Mouse (Mus musculus) forebrain, embryonic 14.5 days (tissue): Measurements from ENCODE around the gene Slc25a27. TPM values are rescaled to one million over a fixed set of nuclear protein-coding genes. Genes with fewer than 3 reads are reported as not detected.

Source experiments
- ATAC-seq: fragments of 200-750 bp; cut with Nextera tagmentation; 2 replicates; pipeline ENCODE4 v1.8.0; 2017; ENCODE audit warnings: mild to moderate bottlenecking, moderate library complexity
- DNase-seq: peaks from one replicate; pipeline ENCODE4 v3.0.0-alpha.2; 2015; ENCODE audit warnings: low spot score
- H3K27ac ChIP-seq: fragments of 300-500 bp; sonication (generic); 2 replicates; pipeline ENCODE4 v1.5.1; 2014; ENCODE audit warnings: low read depth, mild to moderate bottlenecking, control low read depth, low read length, moderate library complexity
- H3K27me3 ChIP-seq: fragments of 300-500 bp; sonication (generic); replicated peaks from 2 replicates; pipeline ENCODE4 v1.6.1; 2014; ENCODE audit warnings: low read length, control low read depth, mixed read lengths; ENCODE audit not compliant: control insufficient read depth, insufficient read depth
- H3K36me3 ChIP-seq: fragments of 300-500 bp; sonication (generic); 2 replicates; pipeline ENCODE4 v1.6.1; 2014; ENCODE audit warnings: low read length, control low read depth; ENCODE audit not compliant: control insufficient read depth, insufficient read depth
- H3K4me1 ChIP-seq: fragments of 300-500 bp; sonication (generic); 2 replicates; pipeline ENCODE4 v1.6.1; 2014; ENCODE audit warnings: antibody characterized with exemption, low read length, control low read depth; ENCODE audit not compliant: control insufficient read depth, insufficient read depth
- H3K4me2 ChIP-seq: fragments of 300-500 bp; sonication (generic); 2 replicates; pipeline ENCODE4 v1.6.1; 2014; ENCODE audit warnings: mild to moderate bottlenecking, control low read depth, low read length
- H3K4me3 ChIP-seq: fragments of 300-500 bp; sonication (generic); 2 replicates; pipeline ENCODE4 v1.5.1; 2014; ENCODE audit warnings: low read depth, low read length, control low read depth
- H3K9ac ChIP-seq: fragments of 300-500 bp; sonication (generic); 2 replicates; pipeline ENCODE4 v1.6.1; 2014; ENCODE audit warnings: mild to moderate bottlenecking, low read length, control low read depth, moderate library complexity
- H3K9me3 ChIP-seq: fragments of 300-500 bp; sonication (generic); replicated peaks from 2 replicates; pipeline ENCODE4 v1.6.1; 2016; ENCODE audit warnings: low read length, control low read depth, mixed read lengths; ENCODE audit not compliant: control insufficient read depth
- WGBS: fragments of 180-500 bp; shearing (Covaris S2); extraction: QIAGEN DNeasy Blood & Tissue Kit; methylation state at CpG from one replicate; pipeline ENCODE4 v1.1.7; 2014; 5-methylcytosine and 5-hydroxymethylcytosine counted together
- polyA plus RNA-seq: library from polyadenylated mRNA; unstranded; fragments of >200 nt; fragmentation: Nextera tagmentation; extraction: Ambion mirVana; gene quantifications from 2 replicates; pipeline ENCODE4 v1.2.1, GENCODE M21; 2014

Gene Slc25a27
- polyA plus RNA-seq, 1 experiment from 2014 or later = 31.6 TPM

DNA sequence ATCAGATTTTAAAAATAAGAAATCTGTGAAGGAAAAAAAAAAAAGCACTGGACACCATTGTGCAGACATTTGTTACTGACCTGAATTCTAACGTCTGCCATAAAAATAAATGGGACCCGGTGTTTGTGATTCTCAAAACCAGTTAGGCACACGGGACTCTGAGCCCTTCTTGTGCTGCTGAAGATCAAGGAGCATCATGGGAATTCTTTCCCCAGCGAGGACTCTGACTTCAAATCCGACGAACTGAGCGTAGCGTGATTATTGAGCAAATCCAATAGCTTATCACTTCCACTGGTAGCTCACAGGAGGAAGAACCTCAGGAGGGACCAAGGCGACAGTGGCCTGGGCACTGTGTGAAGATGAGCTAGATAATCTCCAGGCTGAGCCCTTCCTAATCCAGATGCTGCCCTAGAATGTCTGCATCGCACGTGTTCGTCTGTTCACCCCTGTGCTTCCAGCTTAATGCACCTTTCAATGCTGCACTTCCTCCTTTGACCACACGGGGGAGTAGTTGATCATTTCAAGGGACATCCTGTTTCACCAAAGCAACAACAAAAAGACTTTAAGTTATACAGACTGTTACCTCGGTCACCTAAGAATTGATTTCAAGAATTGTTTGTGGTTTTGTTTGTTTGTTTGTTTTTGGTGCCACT lies 32.1 kb upstream of the Slc25a27 start:
- WGBS = 43% methylated on average over 14 of the region's 14 CpGs
- peak; percentile 66 for ATAC-seq

DNA sequence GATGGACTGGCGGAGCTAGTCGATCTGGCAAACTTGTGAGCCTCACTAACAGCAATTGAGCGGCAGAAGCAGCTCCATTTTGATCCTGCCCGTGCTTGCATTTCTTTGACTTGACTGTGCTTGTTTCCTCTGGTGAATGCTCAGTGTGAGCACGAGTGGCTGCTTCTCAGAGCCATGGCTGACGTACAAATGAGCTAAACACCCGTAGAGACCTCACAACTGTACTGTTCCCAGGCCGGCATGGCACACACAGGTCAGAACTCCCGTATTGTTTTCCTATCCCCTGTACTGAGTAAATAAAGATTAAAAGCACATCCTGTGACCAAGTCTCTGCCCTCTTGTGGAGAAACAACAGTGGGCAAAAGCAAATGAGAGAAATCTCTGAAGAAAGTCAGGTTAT lies 22.6 kb upstream of the Slc25a27 start:
- no peaks in the 10 kb centered on the region for H3K4me1 ChIP-seq
- DNase-seq (no peak), ATAC-seq (no peak)
- H3K4me2 ChIP-seq = no peak overlapping the region
- no peaks in the 10 kb centered on the region for H3K9me3 ChIP-seq
- H3K36me3 ChIP-seq = peaks cover 24% of the 10 kb centered on the region; the same call in 1 of the 2 replicates
- no peak overlapping the region for H3K9ac ChIP-seq
- no peak overlapping the region for H3K4me3 ChIP-seq
- no peaks in the 10 kb centered on the region for H3K27me3 ChIP-seq
- 87% methylated on average over 9 of the region's 9 CpGs for WGBS
- H3K27ac ChIP-seq = no peak overlapping the region

More for the DNA sequence above, 32.1 kb upstream of the Slc25a27 start:
- no peaks in the 10 kb centered on the region for H3K9me3 ChIP-seq
- H3K4me1 ChIP-seq = no peaks in the 10 kb centered on the region
- DNase-seq = peak; percentile 88
- no peaks in the 10 kb centered on the region for H3K36me3 ChIP-seq
- no peaks in the 10 kb centered on the region for H3K27me3 ChIP-seq
- 0 out of 2 replicates have a peak overlapping the region, but pooled peaks have one; percentile 33 for H3K4me2 ChIP-seq
- H3K9ac ChIP-seq = peak overlapping the region; percentile 40; the same call in 1 of the 2 replicates
- no peak overlapping the region for H3K4me3 ChIP-seq
- no peak overlapping the region for H3K27ac ChIP-seq

DNA sequence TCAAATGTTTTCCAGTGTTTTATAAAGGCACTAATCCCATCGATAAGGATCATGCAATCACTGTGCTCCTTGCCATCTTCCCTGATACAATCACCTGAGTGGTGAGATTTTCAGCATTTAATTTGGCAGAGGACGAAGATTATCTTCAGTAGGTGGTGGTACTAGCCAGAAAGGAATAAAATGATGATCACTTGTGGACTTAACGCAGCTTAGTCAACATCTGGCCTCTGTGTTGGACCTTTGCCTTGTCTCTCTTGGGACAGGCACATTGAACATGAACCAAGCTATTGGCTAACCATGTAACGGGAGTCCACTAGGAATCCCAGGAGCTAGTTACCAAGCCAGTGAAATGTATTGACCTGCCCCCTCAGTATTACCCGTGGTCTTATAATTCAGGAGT lies 17.6 kb upstream of the Slc25a27 start:
- H3K9ac ChIP-seq = no peak overlapping the region

DNA sequence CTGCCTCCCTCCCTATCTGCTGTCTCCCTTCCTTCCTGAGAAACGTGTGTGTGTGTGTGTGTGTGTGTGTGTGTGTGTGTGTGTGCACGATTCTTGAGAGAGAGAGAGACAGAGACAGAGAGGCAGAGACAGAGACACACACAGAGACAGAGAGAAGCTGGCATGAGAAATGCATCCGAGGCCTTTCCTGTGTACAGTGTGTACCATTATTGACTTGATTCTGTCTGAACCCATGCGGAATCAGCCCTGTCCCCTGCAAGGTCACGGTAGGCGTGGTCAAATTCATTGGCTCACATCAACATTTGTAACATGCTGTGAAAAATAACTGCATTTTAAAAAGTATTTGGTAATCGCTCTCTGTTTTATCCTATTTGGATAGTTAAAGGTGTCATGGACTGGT lies 17.1 kb upstream of the Slc25a27 start:
- no peaks in the 10 kb centered on the region for H3K27me3 ChIP-seq
- no peak for DNase-seq
- peaks cover 21% of the 10 kb centered on the region; the same call in 1 of the 2 replicates for H3K36me3 ChIP-seq
- WGBS = 82% methylated on average over 7 of the region's 7 CpGs
- no peak overlapping the region for H3K9ac ChIP-seq
- no peak for ATAC-seq
- H3K4me2 ChIP-seq = no peak overlapping the region
- H3K4me3 ChIP-seq = no peak overlapping the region
- no peaks in the 10 kb centered on the region for H3K9me3 ChIP-seq
- H3K4me1 ChIP-seq = no peaks in the 10 kb centered on the region
- H3K27ac ChIP-seq = no peak overlapping the region

More for the DNA sequence above, 17.6 kb upstream of the Slc25a27 start:
- peaks cover 22% of the 10 kb centered on the region; the same call in 1 of the 2 replicates for H3K36me3 ChIP-seq
- no peaks in the 10 kb centered on the region for H3K9me3 ChIP-seq
- no peaks in the 10 kb centered on the region for H3K27me3 ChIP-seq
- no peaks in the 10 kb centered on the region for H3K4me1 ChIP-seq
- DNase-seq (no peak), ATAC-seq (no peak)
- no peak overlapping the region for H3K4me2 ChIP-seq
- WGBS = 97% methylated on average over 5 of the region's 5 CpGs
- H3K4me3 ChIP-seq = no peak overlapping the region
- no peak overlapping the region for H3K27ac ChIP-seq

DNA sequence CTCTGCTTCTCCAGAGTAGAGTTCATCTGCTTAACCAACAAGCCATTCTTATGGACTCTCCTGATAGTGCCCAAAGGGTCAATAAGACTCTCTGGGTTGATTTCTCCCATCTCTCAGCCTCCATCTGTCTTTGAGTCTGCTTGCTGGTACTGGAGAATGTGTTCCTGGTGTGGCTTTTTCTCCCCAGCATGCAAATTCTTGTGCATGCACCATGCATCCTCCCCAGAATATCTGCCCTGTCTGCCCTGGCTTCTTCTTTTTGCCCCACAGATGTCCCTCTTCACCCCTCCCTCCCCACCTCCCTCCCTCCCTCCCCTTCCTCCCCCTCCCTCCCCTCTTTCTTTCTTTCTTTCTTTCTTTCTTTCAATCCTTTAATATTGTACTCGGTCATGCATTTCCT lies 10.3 kb upstream of the Slc25a27 start:
- DNase-seq = no peak
- Histone ChIP-seq H3K9ac (no peak overlapping the region), H3K27ac (no peak overlapping the region), H3K36me3 (peaks cover 6% of the 10 kb centered on the region; the same call in 1 of the 2 replicates), H3K4me2 (no peak overlapping the region), H3K4me3 (no peak overlapping the region), H3K9me3 (no peaks in the 10 kb centered on the region), H3K4me1 (no peaks in the 10 kb centered on the region), H3K27me3 (no peaks in the 10 kb centered on the region)
- ATAC-seq = no peak
- 20% methylated on average over 1 of the region's 1 CpGs for WGBS

DNA sequence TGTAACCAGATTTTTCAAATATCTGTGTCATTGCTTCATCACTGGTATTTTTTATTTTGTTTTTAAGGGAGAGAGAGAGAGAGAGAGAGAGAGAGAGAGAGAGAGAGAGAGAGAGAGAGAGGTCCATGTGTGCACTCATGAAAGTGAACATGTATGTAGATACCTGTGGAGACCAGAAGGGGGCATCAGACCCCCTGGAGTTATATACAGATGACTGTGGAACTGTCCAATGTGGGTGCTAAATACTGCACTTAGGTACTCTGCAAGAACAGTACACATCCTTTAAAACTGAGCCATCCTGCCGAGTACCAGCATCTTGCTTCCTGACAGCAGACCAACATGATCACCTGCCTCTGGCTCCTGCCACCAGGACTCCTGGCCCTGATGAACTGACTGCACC lies 9.2 kb upstream of the Slc25a27 start:
- no peak overlapping the region for H3K27ac ChIP-seq
- H3K9me3 ChIP-seq = no peaks in the 10 kb centered on the region
- no peak overlapping the region for H3K4me2 ChIP-seq
- H3K4me3 ChIP-seq = no peak overlapping the region
- H3K9ac ChIP-seq = no peak overlapping the region
- no peak for ATAC-seq
- H3K4me1 ChIP-seq = no peaks in the 10 kb centered on the region
- no peak for DNase-seq
- H3K27me3 ChIP-seq = no peaks in the 10 kb centered on the region
- 89% methylated on average over 1 of the region's 1 CpGs for WGBS
- H3K36me3 ChIP-seq = 0 out of 2 replicates have a peak, but pooled peaks cover 3% of the 10 kb centered on the region

DNA sequence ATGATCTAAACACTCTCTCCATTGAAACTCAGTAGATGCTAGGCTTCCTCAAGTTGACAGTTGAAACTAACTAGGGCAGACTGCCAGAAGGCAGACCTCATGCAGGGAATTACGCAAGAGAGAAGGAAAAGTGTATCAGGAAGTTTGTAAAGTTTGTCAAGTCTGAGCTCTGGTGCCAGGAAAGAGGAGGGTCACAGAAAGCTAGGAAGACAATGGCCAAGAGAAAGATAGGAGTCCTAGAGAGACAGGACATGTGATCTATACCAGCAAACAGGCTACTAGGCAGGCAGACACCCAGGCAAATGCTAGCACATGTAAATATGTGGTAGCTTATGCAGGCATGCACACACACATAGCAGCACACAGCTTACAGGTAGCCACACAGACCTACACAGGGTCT lies 8.2 kb upstream of the Slc25a27 start:
- no peak for ATAC-seq
- Histone ChIP-seq H3K9me3 (no peaks in the 10 kb centered on the region), H3K27me3 (no peaks in the 10 kb centered on the region), H3K4me2 (no peak overlapping the region), H3K9ac (no peak overlapping the region), H3K4me3 (no peak overlapping the region), H3K4me1 (no peaks in the 10 kb centered on the region), H3K27ac (no peak overlapping the region), H3K36me3 (0 out of 2 replicates have a peak, but pooled peaks cover 3% of the 10 kb centered on the region)
- WGBS = 71% methylated on average over 1 of the region's 1 CpGs
- no peak for DNase-seq

DNA sequence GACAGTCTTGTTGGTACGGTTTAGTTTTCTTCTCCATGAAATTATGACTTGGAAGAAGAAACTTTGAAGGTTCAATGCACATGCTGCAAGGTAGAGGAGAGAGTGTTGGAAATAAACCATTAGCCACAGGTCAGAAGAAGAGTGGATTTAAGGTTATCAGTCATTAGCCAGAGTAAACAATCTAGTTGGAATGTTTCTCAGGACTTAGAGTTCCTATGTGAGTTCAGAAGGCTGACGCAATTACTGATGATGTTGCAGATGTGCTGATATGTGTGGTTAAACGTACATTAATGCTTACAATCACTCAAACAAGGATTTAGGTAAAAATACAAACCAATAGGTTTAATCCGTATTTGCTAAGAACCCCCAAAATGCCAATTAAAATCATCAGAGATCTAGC lies 4.9 kb upstream of the Slc25a27 start:
- ATAC-seq (no peak), DNase-seq (no peak)
- Histone ChIP-seq H3K4me2 (no peak overlapping the region), H3K4me3 (no peak overlapping the region), H3K9me3 (no peaks in the 10 kb centered on the region), H3K27me3 (no peaks in the 10 kb centered on the region), H3K27ac (no peak overlapping the region), H3K36me3 (no peaks in the 10 kb centered on the region), H3K9ac (no peak overlapping the region), H3K4me1 (no peaks in the 10 kb centered on the region)
- WGBS = 93% methylated on average over 4 of the region's 4 CpGs

DNA sequence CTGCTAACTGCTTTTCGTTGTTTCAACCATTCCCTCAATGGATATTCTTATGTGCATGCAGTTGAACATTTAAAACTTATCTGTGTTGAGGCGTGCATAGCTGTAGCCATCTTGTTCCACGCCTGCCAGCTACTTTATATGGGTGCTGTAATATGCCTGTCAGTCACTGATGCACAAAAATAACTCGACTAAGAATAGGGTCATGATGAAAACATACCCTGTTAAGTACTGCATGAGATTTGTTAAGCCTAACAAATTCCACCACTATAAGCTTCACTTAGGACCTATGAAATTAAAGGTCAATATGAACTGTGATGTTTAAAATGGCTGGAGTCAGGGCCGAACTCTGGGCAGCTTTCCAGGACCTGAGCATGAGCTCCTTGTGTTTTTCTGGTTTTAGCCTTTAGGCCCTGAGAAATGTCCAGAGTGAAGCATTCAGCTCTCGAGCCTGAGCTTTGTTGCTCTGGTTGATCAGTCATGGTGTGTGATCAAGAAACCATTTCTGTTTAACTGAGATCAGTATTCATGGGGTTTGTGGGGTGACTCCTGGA lies 2.2 kb upstream of the Slc25a27 start:
- 67% methylated on average over 6 of the region's 6 CpGs for WGBS
- Histone ChIP-seq H3K27ac (no peak overlapping the region), H3K4me1 (peaks cover 14% of the 10 kb centered on the region), H3K4me2 (peak overlapping the region; percentile 46), H3K36me3 (no peaks in the 10 kb centered on the region), H3K9me3 (no peaks in the 10 kb centered on the region), H3K9ac (no peak overlapping the region), H3K4me3 (peak overlapping the region; percentile 94; the same call in 1 of the 2 replicates), H3K27me3 (no peaks in the 10 kb centered on the region)
- DNase-seq = no peak
- no peak for ATAC-seq
